Mouse (Mus musculus) mature B cell (primary cell): ENCODE data around the gene Ddx3x.

ENCODE experiments used
- in situ Hi-C: fragments of 300-500 bp; cut with MboI; formaldehyde crosslinking; loops from 2 replicates; pipeline ENCODE4 v1.14.3; 2019

The Ddx3x gene

GRCm38 (mm10) chrX:13280409-13281328 lies at the start of gene Ddx3x:
Gene Ddx3x, plus strand, starts transcription at chrX:13280970.
- in situ Hi-C loops: no loop called here

GRCm38 (mm10) chrX:13231243-13231642 lies 49.5 kb upstream of the Ddx3x start:
- in situ Hi-C loops: loop anchor here (25.0 kb wide), 2 partner anchors 231 to 431 kb away; partner anchors contain the start of genes Gpr82 and Nyx

DNA sequence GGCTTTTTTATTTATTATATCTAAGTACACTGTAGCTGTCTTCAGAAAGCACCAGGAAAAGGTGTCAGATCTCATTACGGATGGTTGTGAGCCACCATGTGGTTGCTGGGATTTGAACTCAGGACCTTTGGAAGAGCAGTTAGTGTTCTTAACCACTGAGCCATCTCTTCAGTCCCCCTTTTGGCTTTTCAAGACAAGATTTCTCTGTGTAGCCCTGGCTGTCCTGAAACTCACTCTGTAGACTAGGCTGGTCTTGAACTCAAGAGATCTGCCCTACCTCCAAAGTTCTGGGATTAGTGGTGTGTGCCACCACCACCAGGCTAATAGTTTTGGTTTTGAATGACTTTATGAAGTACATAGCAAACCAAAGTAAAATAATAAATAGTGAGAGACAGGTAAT lies 47.9 kb upstream of the Ddx3x start:
- in situ Hi-C loops: loop anchor here (25.0 kb wide), 2 partner anchors 229 to 429 kb away; partner anchors contain the start of genes Gpr82 and Nyx

DNA sequence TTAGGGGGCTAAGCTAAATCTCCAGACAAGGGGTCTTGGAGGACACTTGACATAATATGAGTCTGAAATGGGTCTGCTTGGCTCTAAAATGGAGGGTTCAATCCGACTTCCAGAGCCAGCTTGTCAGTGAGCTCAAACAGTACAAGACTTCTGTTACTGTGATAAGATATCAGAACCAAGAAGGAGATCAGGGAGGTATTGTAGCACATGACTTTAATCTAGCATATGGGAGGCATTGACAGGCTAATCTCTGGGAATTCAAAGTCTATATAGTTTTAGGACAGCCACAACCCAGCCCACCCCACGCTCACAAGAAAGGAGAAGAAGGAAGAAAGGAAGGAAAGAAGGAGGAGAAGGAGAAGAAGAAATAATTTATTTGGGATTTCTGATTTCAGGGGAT lies 47.1 kb upstream of the Ddx3x start:
- in situ Hi-C loops: loop anchor here (25.0 kb wide), 2 partner anchors 229 to 429 kb away; partner anchors contain the start of genes Gpr82 and Nyx

GRCm38 (mm10) chrX:13234709-13235108 lies 46.1 kb upstream of the Ddx3x start:
- in situ Hi-C loops: loop anchor here (25.0 kb wide), 2 partner anchors 228 to 428 kb away; partner anchors contain the start of genes Gpr82 and Nyx

GRCm38 (mm10) chrX:13236100-13236568 lies 44.6 kb upstream of the Ddx3x start:
- in situ Hi-C loops: loop anchor here (25.0 kb wide), 2 partner anchors 226 to 426 kb away; partner anchors contain the start of genes Gpr82 and Nyx

- in situ Hi-C loops: loop anchor here (25.0 kb wide), 2 partner anchors 223 to 423 kb away; partner anchors contain the start of genes Gpr82 and Nyx
Observed at GRCm38 (mm10) chrX:13239455-13239854, 41.3 kb upstream of the Ddx3x start.

DNA sequence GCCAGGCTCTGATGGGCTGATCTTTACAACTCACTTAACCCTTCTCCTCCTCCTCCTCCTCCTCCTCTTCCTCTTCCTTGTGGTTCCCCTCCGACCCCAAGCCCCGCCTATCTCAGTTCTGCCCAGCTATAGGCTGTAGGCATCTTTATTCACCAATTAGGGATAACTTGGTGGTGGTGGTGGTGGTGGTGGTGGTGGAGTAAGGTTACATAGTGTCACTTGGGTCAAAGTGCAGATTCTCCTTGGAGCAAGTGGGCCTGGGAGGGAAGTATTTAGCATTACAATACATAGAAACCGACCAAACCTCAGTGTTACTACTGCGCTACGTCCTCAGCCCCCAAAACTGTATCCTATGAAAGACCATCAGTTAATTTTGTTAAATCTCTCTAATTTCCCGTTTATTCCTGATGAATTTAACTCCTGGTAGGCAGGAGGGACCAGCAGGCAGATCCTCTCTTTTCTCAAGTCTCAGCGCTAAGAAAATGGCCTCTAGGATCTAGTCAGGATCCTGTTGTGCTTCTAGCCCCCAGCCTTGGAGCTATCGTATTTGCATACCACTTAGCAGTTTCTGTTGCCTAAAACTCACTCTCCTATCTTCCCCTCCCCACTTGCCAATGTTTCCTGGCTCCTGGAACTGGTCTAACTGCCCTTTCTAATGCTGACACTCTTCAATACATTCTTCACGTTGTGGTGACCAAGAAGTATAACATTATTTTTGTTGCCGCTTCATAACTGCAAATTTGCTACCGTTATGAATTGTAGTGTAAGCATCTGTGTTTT lies 39.9 kb upstream of the Ddx3x start:
- in situ Hi-C loops: loop anchor here (25.0 kb wide), 2 partner anchors 221 to 421 kb away; partner anchors contain the start of genes Gpr82 and Nyx

- in situ Hi-C loops: loop anchor here (25.0 kb wide), 2 partner anchors 221 to 421 kb away; partner anchors contain the start of genes Gpr82 and Nyx
Observed at GRCm38 (mm10) chrX:13241426-13242319, 39.1 kb upstream of the Ddx3x start.

DNA sequence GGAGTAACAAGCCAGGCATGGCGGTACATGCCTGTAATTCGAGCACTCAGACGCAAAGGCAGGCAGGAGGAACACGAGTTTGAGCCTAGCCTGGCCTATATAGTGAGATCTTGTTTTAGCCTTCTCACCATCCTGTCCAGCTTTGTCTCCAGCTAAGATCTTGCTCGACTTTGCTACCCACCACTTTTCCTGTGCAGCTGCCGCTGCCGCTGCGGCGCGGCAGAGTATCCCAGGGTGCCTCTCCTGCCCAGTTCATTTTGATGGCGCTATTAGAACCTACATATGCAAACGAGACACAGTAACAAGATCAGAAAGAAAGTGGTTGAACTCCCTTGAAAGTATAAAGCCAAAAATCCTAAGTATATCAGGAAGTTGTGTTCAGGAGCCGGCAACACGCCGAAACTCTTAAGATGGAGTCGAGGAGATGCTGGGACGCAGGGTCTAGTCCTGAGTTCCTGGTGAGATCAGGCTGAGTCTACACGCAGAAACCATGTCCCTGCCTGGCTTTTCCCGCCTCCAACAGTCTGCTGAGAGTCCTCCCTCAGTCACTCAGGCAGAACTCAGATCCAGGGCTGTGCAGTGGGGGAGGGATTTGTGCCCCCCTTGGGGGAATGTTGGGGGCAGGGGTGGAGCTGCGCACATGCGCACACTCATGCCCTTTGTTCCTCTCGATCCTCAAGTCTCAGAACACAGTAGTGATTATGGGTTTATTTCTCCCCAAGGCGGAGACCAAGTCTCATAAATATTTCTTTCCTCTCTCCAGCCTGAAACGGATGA lies 38.3 kb upstream of the Ddx3x start:
- in situ Hi-C loops: loop anchor here (25.0 kb wide), 2 partner anchors 220 to 420 kb away; partner anchors contain the start of genes Gpr82 and Nyx

- in situ Hi-C loops: loop anchor here (25.0 kb wide), 2 partner anchors 219 to 419 kb away; partner anchors contain the start of genes Gpr82 and Nyx
Observed at GRCm38 (mm10) chrX:13243133-13244123, 37.3 kb upstream of the Ddx3x start.

DNA sequence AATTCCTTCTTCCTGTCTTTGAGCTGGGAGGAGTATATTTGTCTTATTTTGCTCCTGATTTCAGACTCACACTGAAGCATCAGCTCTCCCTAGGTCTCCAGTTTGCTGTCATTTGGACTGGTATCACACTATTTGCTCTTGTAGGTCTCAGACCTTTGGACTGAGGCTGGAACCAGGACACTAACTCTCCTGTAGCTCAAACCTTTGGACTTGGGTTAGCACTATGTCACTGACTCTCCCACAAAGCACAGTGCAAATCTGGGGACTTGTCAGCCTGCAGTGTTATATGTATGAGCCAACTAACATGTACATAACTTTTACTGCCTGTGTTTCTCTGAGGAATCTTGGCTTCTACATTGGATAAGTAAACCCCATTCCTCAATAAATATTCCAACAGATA lies 36.2 kb upstream of the Ddx3x start:
- in situ Hi-C loops: loop anchor here (25.0 kb wide), 2 partner anchors 218 to 418 kb away; partner anchors contain the start of genes Gpr82 and Nyx

GRCm38 (mm10) chrX:13245027-13245426 lies 35.7 kb upstream of the Ddx3x start:
- in situ Hi-C loops: loop anchor here (25.0 kb wide), 2 partner anchors 217 to 417 kb away; partner anchors contain the start of genes Gpr82 and Nyx

GRCm38 (mm10) chrX:13251683-13252082 lies 29.1 kb upstream of the Ddx3x start:
- in situ Hi-C loops: no loop called here

- in situ Hi-C loops: no loop called here
Observed at GRCm38 (mm10) chrX:13254273-13254672, 26.5 kb upstream of the Ddx3x start.

DNA sequence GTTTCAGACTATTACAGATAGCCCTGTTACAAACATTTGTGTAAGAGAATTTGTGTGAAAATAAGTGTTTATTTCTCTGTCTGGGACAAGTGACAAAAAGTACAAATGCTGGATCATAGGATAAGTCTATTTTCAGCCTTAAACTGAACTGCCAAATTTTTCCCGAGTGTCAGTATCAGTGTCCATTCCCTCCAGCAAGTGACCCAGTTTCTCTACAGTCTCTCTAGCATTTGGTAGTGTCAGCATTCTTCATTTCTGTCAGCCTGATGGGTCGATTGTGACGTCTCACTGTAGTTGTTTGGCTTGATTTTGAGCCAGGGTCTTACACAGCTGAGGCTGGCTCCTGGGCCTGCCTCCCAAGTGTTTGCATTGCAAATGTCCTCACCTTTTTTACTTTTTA lies 17.4 kb upstream of the Ddx3x start:
- in situ Hi-C loops: no loop called here

- in situ Hi-C loops: no loop called here
Observed at GRCm38 (mm10) chrX:13275519-13276137, 5.1 kb upstream of the Ddx3x start.

GRCm38 (mm10) chrX:13278996-13279395 lies 1.8 kb upstream of the Ddx3x start:
- in situ Hi-C loops: no loop called here
